Mouse (Mus musculus) liver, embryonic 11.5 days (tissue): ENCODE results near the gene Tmem139. TPM values are rescaled to one million over a fixed set of nuclear protein-coding genes. Genes with fewer than 3 reads are reported as not detected.

ENCODE experiments used
- ATAC-seq: fragments of 200-750 bp; cut with Nextera tagmentation; replicated peaks from 2 replicates; pipeline ENCODE4 v1.8.0; 2017; ENCODE audit warnings: moderate number of reproducible peaks, mild to moderate bottlenecking, moderate TSS enrichment, moderate library complexity; ENCODE audit not compliant: low FRiP score
- DNase-seq: peaks from one replicate; pipeline ENCODE4 v3.0.0-alpha.2; 2017; ENCODE audit warnings: low spot score
- H3K27ac ChIP-seq: fragments of 300-500 bp; sonication (generic); 2 replicates; pipeline ENCODE4 v1.5.1; 2014; ENCODE audit warnings: mild to moderate bottlenecking, low read depth, low read length, control low read depth
- H3K27me3 ChIP-seq: fragments of 300-500 bp; sonication (generic); replicated peaks from 2 replicates; pipeline ENCODE4 v1.6.1; 2014; ENCODE audit warnings: low read length, mixed read lengths; ENCODE audit not compliant: control insufficient read depth, insufficient read depth
- H3K36me3 ChIP-seq: fragments of 300-500 bp; sonication (generic); 2 replicates; pipeline ENCODE4 v1.6.1; 2014; ENCODE audit warnings: mild to moderate bottlenecking, low read length, moderate library complexity, mixed read lengths; ENCODE audit not compliant: control insufficient read depth, insufficient read depth
- H3K4me1 ChIP-seq: fragments of 300-500 bp; sonication (generic); replicated peaks from 2 replicates; pipeline ENCODE4 v1.6.1; 2014; ENCODE audit warnings: low read length, mixed read lengths; ENCODE audit not compliant: control insufficient read depth, insufficient read depth
- H3K4me2 ChIP-seq: fragments of 300-500 bp; sonication (generic); 2 replicates; pipeline ENCODE4 v1.6.1; 2014; ENCODE audit warnings: mild to moderate bottlenecking, control low read depth, moderate library complexity
- H3K4me3 ChIP-seq: fragments of 300-500 bp; sonication (generic); 2 replicates; pipeline ENCODE4 v1.5.1; 2014; ENCODE audit warnings: low read depth, low read length, control low read depth
- H3K9ac ChIP-seq: fragments of 300-500 bp; sonication (generic); 2 replicates; pipeline ENCODE4 v1.6.1; 2014; ENCODE audit warnings: low read depth, low read length, control low read depth
- H3K9me3 ChIP-seq: fragments of 300-500 bp; sonication (generic); 2 replicates; pipeline ENCODE4 v1.6.1; 2016; ENCODE audit warnings: low read length, inconsistent platforms, mixed read lengths; ENCODE audit not compliant: control insufficient read depth
- WGBS: fragments of 180-500 bp; shearing (Covaris S2); extraction: QIAGEN DNeasy Blood & Tissue Kit; methylation state at CpG from one replicate; pipeline ENCODE4 v1.1.7; 2014; 5-methylcytosine and 5-hydroxymethylcytosine counted together
- polyA plus RNA-seq: library from polyadenylated mRNA; unstranded; fragments of >200 nt; fragmentation: Nextera tagmentation; extraction: Ambion mirVana; gene quantifications from 2 replicates; pipeline ENCODE4 v1.2.1, GENCODE M21; 2014

The Tmem139 gene
- polyA plus RNA-seq, 1 experiment from 2014 or later = 0.38 TPM

DNA sequence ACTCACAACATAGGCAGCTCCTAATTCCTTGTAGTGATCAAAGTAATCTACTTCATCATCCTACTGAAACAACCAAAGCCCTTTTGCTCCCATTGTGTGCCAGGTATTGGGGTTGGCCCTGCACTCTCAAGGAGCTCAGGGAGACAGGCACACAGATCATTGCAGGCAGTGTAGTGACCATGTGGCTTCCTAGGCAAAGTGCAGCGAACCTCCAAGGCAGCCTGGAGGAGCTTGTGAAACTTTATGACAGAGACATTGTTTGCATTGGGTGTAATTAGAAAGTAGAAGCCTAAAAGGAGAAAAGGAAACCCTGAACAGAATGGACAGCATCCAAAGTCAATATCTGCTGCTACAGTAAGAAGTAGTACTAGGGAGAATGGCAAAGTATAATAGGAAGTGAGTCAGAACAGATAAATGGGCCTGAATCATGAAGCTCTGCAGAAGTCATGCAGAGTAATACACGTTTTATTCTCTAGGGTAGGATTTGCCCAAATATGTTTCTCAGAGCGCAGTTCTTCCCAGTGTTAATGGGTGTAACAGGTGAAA, 33.9 kb downstream of the Tmem139 start:
- Histone ChIP-seq H3K36me3 (no peaks in the 10 kb centered on the region), H3K4me1 (no peaks in the 10 kb centered on the region), H3K4me3 (no peak overlapping the region), H3K9ac (no peak overlapping the region), H3K4me2 (no peak overlapping the region), H3K27ac (no peak overlapping the region), H3K9me3 (no peaks in the 10 kb centered on the region), H3K27me3 (no peaks in the 10 kb centered on the region)
- ATAC-seq (no peak), DNase-seq (no peak)
- WGBS = 73% methylated on average over 3 of the region's 3 CpGs

DNA sequence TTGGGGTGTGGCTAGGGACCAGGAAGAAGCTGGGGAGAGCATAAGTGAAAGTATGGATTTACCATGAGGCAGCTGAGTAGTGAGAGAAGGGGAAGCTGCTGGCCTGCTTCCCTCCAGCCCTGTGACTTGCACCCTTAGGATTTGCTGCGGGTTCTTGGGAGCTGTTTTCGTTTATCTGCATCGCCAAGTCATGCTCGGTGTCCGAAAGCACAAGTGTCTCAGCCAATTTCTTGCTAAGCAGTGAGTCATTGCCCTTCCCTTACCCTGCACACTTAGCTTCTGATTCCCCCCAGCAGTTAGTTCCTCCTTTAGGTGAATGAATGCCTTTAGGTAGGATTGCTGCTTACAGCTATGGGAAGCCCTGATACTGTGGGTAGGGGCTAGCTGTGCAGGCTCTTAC, 37.6 kb downstream of the Tmem139 start:
- no peak overlapping the region for H3K9ac ChIP-seq

GRCm38 (mm10) chr6:42309816-42310378, 48.1 kb downstream of the Tmem139 start:
- WGBS = 42% methylated on average over 8 of the region's 8 CpGs
- H3K4me2 ChIP-seq = no peak overlapping the region
- no peaks in the 10 kb centered on the region for H3K36me3 ChIP-seq
- no peaks in the 10 kb centered on the region for H3K9me3 ChIP-seq
- no peak for DNase-seq
- ATAC-seq = no peak
- H3K4me3 ChIP-seq = no peak overlapping the region
- no peaks in the 10 kb centered on the region for H3K4me1 ChIP-seq
- no peaks in the 10 kb centered on the region for H3K27me3 ChIP-seq
- no peak overlapping the region for H3K27ac ChIP-seq
- no peak overlapping the region for H3K9ac ChIP-seq

More for the DNA sequence above, 37.6 kb downstream of the Tmem139 start:
- H3K27ac ChIP-seq = no peak overlapping the region
- H3K9me3 ChIP-seq = no peaks in the 10 kb centered on the region
- DNase-seq (no peak), ATAC-seq (no peak)
- no peak overlapping the region for H3K4me3 ChIP-seq
- H3K27me3 ChIP-seq = no peaks in the 10 kb centered on the region
- H3K36me3 ChIP-seq = no peaks in the 10 kb centered on the region; the same call in 1 of the 2 replicates
- H3K4me2 ChIP-seq = no peak overlapping the region
- 65% methylated on average over 5 of the region's 5 CpGs for WGBS
- H3K4me1 ChIP-seq = no peaks in the 10 kb centered on the region

- no peaks in the 10 kb centered on the region for H3K4me1 ChIP-seq
- H3K27me3 ChIP-seq = no peaks in the 10 kb centered on the region
- no peak overlapping the region for H3K4me3 ChIP-seq
- no peaks in the 10 kb centered on the region for H3K36me3 ChIP-seq
- H3K27ac ChIP-seq = no peak overlapping the region
- ATAC-seq (no peak), DNase-seq (no peak)
- H3K9me3 ChIP-seq = no peaks in the 10 kb centered on the region
- H3K4me2 ChIP-seq = no peak overlapping the region
- WGBS = 66% methylated on average over 2 of the region's 2 CpGs
- H3K9ac ChIP-seq = no peak overlapping the region
Measured at GRCm38 (mm10) chr6:42310427-42311053, 48.8 kb downstream of the Tmem139 start.

Other genes with a start within 250 kb of the Tmem139 start
- not detected in 2 replicates for gene Sva, start 223.6 kb upstream of the Tmem139 start, polyA plus RNA-seq
- gene Tas2r139, start 121.0 kb upstream of the Tmem139 start, polyA plus RNA-seq = not detected in 2 replicates
- gene Tas2r144, start 46.6 kb upstream of the Tmem139 start, polyA plus RNA-seq = not detected in 2 replicates
- 10.4 and 13.0 TPM in 2 replicates for gene Gstk1, start 16.0 kb upstream of the Tmem139 start, polyA plus RNA-seq
- gene Casp2, start 3.0 kb downstream of the Tmem139 start, polyA plus RNA-seq = 44.5 and 46.1 TPM in 2 replicates
- gene Clcn1, start 24.7 kb downstream of the Tmem139 start, polyA plus RNA-seq = 0.23 and 0.29 TPM in 2 replicates
- 0.04 and 0.08 TPM in 2 replicates for gene Fam131b, start 62.7 kb downstream of the Tmem139 start, polyA plus RNA-seq
- 113 TPM in 2 replicates for gene Zyx, start 87.7 kb downstream of the Tmem139 start, polyA plus RNA-seq
- 1.1 and 1.4 TPM in 2 replicates for gene Epha1, start 111.3 kb downstream of the Tmem139 start, polyA plus RNA-seq
- not detected in 2 replicates for gene Tas2r143, start 138.3 kb downstream of the Tmem139 start, polyA plus RNA-seq
- gene Tas2r135, start 143.5 kb downstream of the Tmem139 start, polyA plus RNA-seq = not detected in 2 replicates
- gene Tas2r126, start 172.6 kb downstream of the Tmem139 start, polyA plus RNA-seq = not detected in 2 replicates
- not detected in 2 replicates for gene Olfr458, start 203.2 kb downstream of the Tmem139 start, polyA plus RNA-seq
- not detected in 2 replicates for gene Olfr457, start 214.4 kb downstream of the Tmem139 start, polyA plus RNA-seq
- gene Olfr456, start 225.2 kb downstream of the Tmem139 start, polyA plus RNA-seq = not detected in 2 replicates